In genomic region chr16:30790551-30791001, GRCm38 (mm10) we compare ENCODE assay signal across 9 mouse cellular contexts.
A peak's percentile ranks its signal among the peaks of the same experiment; 100 is the strongest.
DNase-seq lines count a peak whose midpoint lies in the region; ATAC-seq and TF ChIP-seq lines count a peak whose summit lies in the region.
"Had no signal": no experiment of that assay in that cellular context is flagged by ENCODE, and none has a peak within 500 bp of the region (broad histone marks: within the 10 kb centered on the region; RNA-seq: fewer than 3 reads in every experiment).

No protein-coding gene starts in this region.

- TF ChIP-seq CTCF in hindbrain, postnatal 0 days (IDR thresholded peaks at IDR 0.05; ENCODE audit: low read depth): peak; percentile 17; the same call in 1 of the 2 replicates
- no peak for TF ChIP-seq CTCF in liver, postnatal 0 days (IDR thresholded peaks at IDR 0.05; ENCODE audit: low read depth)

- WGBS in forebrain, embryonic 16.5 days: 15% methylated on average over 4 of the region's 4 CpGs
- WGBS in hindbrain, postnatal 0 days: 13% methylated on average over 4 of the region's 4 CpGs
- 20% methylated on average over 4 of the region's 4 CpGs for WGBS in liver, postnatal 0 days (ENCODE audit: insufficient replicate concordance)
- WGBS in stomach, embryonic 14.5 days: 10% methylated on average over 4 of the region's 4 CpGs

- ATAC-seq in forebrain, embryonic 16.5 days: peak; percentile 63
- peak; percentile 84 for ATAC-seq in hindbrain, postnatal 0 days
- peak; percentile 42 for ATAC-seq in liver, postnatal 0 days
- peak; percentile 64; the same call in 1 of the 2 replicates for ATAC-seq in stomach, embryonic 14.5 days (ENCODE audit: insufficient number of reproducible peaks, insufficient read depth, low FRiP score, low read depth)

- no peak overlapping the region for H3K9ac ChIP-seq in forebrain, embryonic 16.5 days (replicated peaks; ENCODE audit: low read depth, low read length)
- H3K9ac ChIP-seq in hindbrain, postnatal 0 days (replicated peaks; ENCODE audit: low read length): no peak overlapping the region
- no peak overlapping the region for H3K9ac ChIP-seq in liver, postnatal 0 days (replicated peaks)
- no peak overlapping the region for H3K9ac ChIP-seq in stomach, embryonic 14.5 days (replicated peaks; ENCODE audit: low read depth, low read length)

- TF ChIP-seq EP300 in liver, postnatal 0 days (IDR thresholded peaks at IDR 0.05; ENCODE audit: low read depth): no peak

- H3K36me3 ChIP-seq in forebrain, embryonic 16.5 days (ENCODE audit: control insufficient read depth, insufficient read depth): no peaks in the 10 kb centered on the region
- no peaks in the 10 kb centered on the region for H3K36me3 ChIP-seq in hindbrain, postnatal 0 days (ENCODE audit: insufficient read depth, low read length)
- H3K36me3 ChIP-seq in liver, postnatal 0 days (replicated peaks; ENCODE audit: insufficient read depth, low read length): no peaks in the 10 kb centered on the region
- H3K36me3 ChIP-seq in stomach, embryonic 14.5 days (ENCODE audit: control insufficient read depth, insufficient read depth, low read length): no peaks in the 10 kb centered on the region

- no peaks in the 10 kb centered on the region for H3K27me3 ChIP-seq in forebrain, embryonic 16.5 days (replicated peaks; ENCODE audit: control insufficient read depth, insufficient read depth, low read length)
- H3K27me3 ChIP-seq in hindbrain, postnatal 0 days (ENCODE audit: insufficient read depth, low read length): no peaks in the 10 kb centered on the region
- no peaks in the 10 kb centered on the region for H3K27me3 ChIP-seq in liver, postnatal 0 days (ENCODE audit: insufficient read depth, low read length)
- no peaks in the 10 kb centered on the region for H3K27me3 ChIP-seq in stomach, embryonic 14.5 days (ENCODE audit: control insufficient read depth, insufficient read depth, low read length)
- H3K27me3 ChIP-seq: CH12.LX had no signal

- peaks cover 31% of the 10 kb centered on the region for H3K4me1 ChIP-seq in forebrain, embryonic 16.5 days (replicated peaks; ENCODE audit: control insufficient read depth, insufficient read depth, low read length)
- peaks cover 22% of the 10 kb centered on the region for H3K4me1 ChIP-seq in hindbrain, postnatal 0 days (ENCODE audit: insufficient read depth, low read length)
- peaks cover 71% of the 10 kb centered on the region for H3K4me1 ChIP-seq in liver, postnatal 0 days (ENCODE audit: insufficient read depth)
- H3K4me1 ChIP-seq in stomach, embryonic 14.5 days (ENCODE audit: control insufficient read depth, insufficient read depth, low read length): peaks cover 29% of the 10 kb centered on the region

- H3K4me3 ChIP-seq in forebrain, embryonic 16.5 days (replicated peaks; ENCODE audit: low read length): no peak overlapping the region
- H3K4me3 ChIP-seq in hindbrain, postnatal 0 days (ENCODE audit: low read length): no peak overlapping the region
- H3K4me3 ChIP-seq in liver, postnatal 0 days (ENCODE audit: low read depth, low read length): no peak overlapping the region
- no peak overlapping the region for H3K4me3 ChIP-seq in stomach, embryonic 14.5 days (ENCODE audit: low read depth, low read length)

- no peak overlapping the region for H3K27ac ChIP-seq in forebrain, embryonic 16.5 days (ENCODE audit: low read length)
- H3K27ac ChIP-seq in hindbrain, postnatal 0 days: peak overlapping the region; percentile 68
- H3K27ac ChIP-seq in liver, postnatal 0 days (ENCODE audit: low read depth): peak overlapping the region; percentile 78
- peak overlapping the region; percentile 75 for H3K27ac ChIP-seq in stomach, embryonic 14.5 days (ENCODE audit: low read length)

- no peak overlapping the region for H3K4me2 ChIP-seq in forebrain, embryonic 16.5 days (ENCODE audit: low read length)
- no peak overlapping the region for H3K4me2 ChIP-seq in hindbrain, postnatal 0 days (ENCODE audit: low read depth, low read length)
- no peak overlapping the region for H3K4me2 ChIP-seq in liver, postnatal 0 days (ENCODE audit: low read depth, low read length)
- no peak overlapping the region for H3K4me2 ChIP-seq in stomach, embryonic 14.5 days (replicated peaks; ENCODE audit: low read depth, low read length)

- H3K9me3 ChIP-seq in forebrain, embryonic 16.5 days (ENCODE audit: control insufficient read depth, low read length): no peaks in the 10 kb centered on the region
- no peaks in the 10 kb centered on the region for H3K9me3 ChIP-seq in hindbrain, postnatal 0 days (ENCODE audit: low read length)
- H3K9me3 ChIP-seq in liver, postnatal 0 days (ENCODE audit: low read length): no peaks in the 10 kb centered on the region
- no peaks in the 10 kb centered on the region for H3K9me3 ChIP-seq in stomach, embryonic 14.5 days (ENCODE audit: control insufficient read depth, low read depth, low read length)

- DNase-seq in kidney, adult 18-20 months: peak; percentile 24
- DNase-seq in kidney, adult 8-10 months: no peak
- peak; percentile 62 for DNase-seq in hindbrain, postnatal 0 days (ENCODE audit: low spot score)
- DNase-seq in liver, postnatal 0 days: peak; percentile 24
- no peak for DNase-seq in spleen, adult 18-20 months
- no peak for DNase-seq in thymus, postnatal 14 days

Comparison
In these comparisons a context has a peak if more than half of its experiments do, and no peak if none do; other contexts are left out.
1. DNase-seq: peak in kidney, adult 18-20 months (single experiment), hindbrain, postnatal 0 days (single experiment) and liver, postnatal 0 days (single experiment); none in kidney, adult 8-10 months (0 of 2), spleen, adult 18-20 months (0 of 2) and thymus, postnatal 14 days (single experiment).
2. Peak in every context shown above with its lines, with median percentiles within 50 percentile points of each other: ATAC-seq.